Mouse (Mus musculus) cerebellum, adult 2 months (tissue): ENCODE results near the gene Ptpn1.

Experiments
- CTCF ChIP-seq: fragments of 200-500 bp; IDR thresholded peaks from 2 replicates; pipeline ENCODE4 v1.5.1; 2011; ENCODE audit warnings: low read depth, mild to moderate bottlenecking, control low read depth, low read length, moderate library complexity, borderline replicate concordance; ENCODE audit not compliant: insufficient read depth
- POLR2A ChIP-seq: fragments of 200-500 bp; IDR thresholded peaks from 2 replicates; pipeline ENCODE4 v1.6.1; 2011; ENCODE audit warnings: low read length, control low read depth, borderline replicate concordance; ENCODE audit not compliant: insufficient read depth

- TF ChIP-seq CTCF: peak; percentile 39; the same call in 1 of the 2 replicates
- TF ChIP-seq POLR2A: no peak
Observed at GRCm38 (mm10) chr2:167982646-167983045, 50.8 kb downstream of the Ptpn1 start.
